ENCODE assay signal across 8 mouse cellular contexts in genomic region chr11:89243370-89243769, GRCm38 (mm10). TPM values are rescaled to one million over a fixed set of nuclear protein-coding genes. Genes with fewer than 3 reads are reported as not detected.
A peak's percentile ranks its signal among the peaks of the same experiment; 100 is the strongest.
DNase-seq lines count a peak whose midpoint lies in the region; ATAC-seq and TF ChIP-seq lines count a peak whose summit lies in the region.

No protein-coding gene starts in this region.

- no peak overlapping the region for H3K4me3 ChIP-seq in heart, embryonic 10.5 days
- H3K4me3 ChIP-seq in forebrain, postnatal 0 days (ENCODE audit: low read depth, low read length): no peak overlapping the region

- no peaks in the 10 kb centered on the region for H3K27me3 ChIP-seq in heart, embryonic 10.5 days (ENCODE audit: insufficient read depth, poor library complexity, severe bottlenecking)
- no peaks in the 10 kb centered on the region for H3K27me3 ChIP-seq in forebrain, postnatal 0 days (ENCODE audit: insufficient read depth, low read length)

- peak; percentile 74 for DNase-seq in heart, embryonic 10.5 days (ENCODE audit: low spot score)
- no peak for DNase-seq in heart, adult 18-20 months
- peak; percentile 13 for DNase-seq in right cerebral cortex, adult 18-20 months
- no peak for DNase-seq in right cerebral cortex, postnatal 36 days (ENCODE audit: low spot score in 2 of 2)
- DNase-seq in forebrain, postnatal 0 days: peak; percentile 61
- peak; percentile 1 for DNase-seq in lung, postnatal 36 days
- DNase-seq in B cell, adult 2 months: no peak
- no peak for DNase-seq in gastrocnemius, adult 18-20 months (ENCODE audit: low spot score)

- H3K36me3 ChIP-seq in heart, embryonic 10.5 days: no peaks in the 10 kb centered on the region
- no peaks in the 10 kb centered on the region for H3K36me3 ChIP-seq in forebrain, postnatal 0 days (ENCODE audit: insufficient read depth)

- no peaks in the 10 kb centered on the region for H3K9me3 ChIP-seq in heart, embryonic 10.5 days
- H3K9me3 ChIP-seq in forebrain, postnatal 0 days (ENCODE audit: low read length): no peaks in the 10 kb centered on the region

- 0 out of 2 replicates have a peak, but pooled peaks have one; percentile 14 for ATAC-seq in forebrain, postnatal 0 days

- H3K27ac ChIP-seq in heart, embryonic 10.5 days: no peak overlapping the region
- no peak overlapping the region for H3K27ac ChIP-seq in forebrain, postnatal 0 days (ENCODE audit: low read depth, low read length)

- no peak overlapping the region for H3K4me2 ChIP-seq in forebrain, postnatal 0 days (ENCODE audit: low read depth)

- 22% methylated on average over 3 of the region's 3 CpGs for WGBS in heart, embryonic 10.5 days
- WGBS in forebrain, postnatal 0 days: 11% methylated on average over 3 of the region's 3 CpGs

- H3K4me1 ChIP-seq in heart, embryonic 10.5 days: peaks cover 6% of the 10 kb centered on the region; the same call in 1 of the 2 replicates
- no peaks in the 10 kb centered on the region for H3K4me1 ChIP-seq in forebrain, postnatal 0 days (ENCODE audit: insufficient read depth)

- no peak overlapping the region for H3K9ac ChIP-seq in forebrain, postnatal 0 days

- peak; percentile 73 for TF ChIP-seq CTCF in forebrain, postnatal 0 days (IDR thresholded peaks at IDR 0.05; ENCODE audit: low read depth)

RNA-seq across cellular contexts. Expression of gene Nog, which starts 58.8 kb away (rescaled TPM):
- 1.4 and 2.5 TPM in 2 replicates for polyA plus RNA-seq in heart, embryonic 10.5 days (2016; fragmentation: Nextera tagmentation; extraction: Ambion mirVana)
- under 1 TPM; 0.15 to 0.30 TPM for total RNA-seq in heart, adult 18-20 months (2021)
- total RNA-seq in forebrain, postnatal 0 days (2014; rRNA removed): 13.3 and 15.2 TPM in 2 replicates
- 5.2 TPM in 2 replicates for polyA plus RNA-seq in forebrain, postnatal 0 days (2015; fragmentation: Nextera tagmentation; extraction: Ambion mirVana)
- total RNA-seq in gastrocnemius, adult 18-20 months (2021): 1 to 10 TPM; 1.9 to 2.6 TPM

Comparison
In these comparisons a context has a peak if more than half of its experiments do, and no peak if none do; other contexts are left out.
1. DNase-seq: peak in heart, embryonic 10.5 days (single experiment), right cerebral cortex, adult 18-20 months (single experiment), forebrain, postnatal 0 days (single experiment) and lung, postnatal 36 days (single experiment); none in heart, adult 18-20 months (0 of 2), right cerebral cortex, postnatal 36 days (0 of 2), B cell, adult 2 months (0 of 2) and gastrocnemius, adult 18-20 months (single experiment).